23 mouse cellular contexts compared by ENCODE assay signal in genomic region chr11:61675332-61675731, GRCm38 (mm10). TPM values are rescaled to one million over a fixed set of nuclear protein-coding genes. Genes with fewer than 3 reads are reported as not detected.
A peak's percentile ranks its signal among the peaks of the same experiment; 100 is the strongest.
DNase-seq lines count a peak whose midpoint lies in the region; ATAC-seq and TF ChIP-seq lines count a peak whose summit lies in the region.
"Had no signal": no experiment of that assay in that cellular context is flagged by ENCODE, and none has a peak within 500 bp of the region (broad histone marks: within the 10 kb centered on the region; RNA-seq: fewer than 3 reads in every experiment).

No protein-coding gene starts in this region.

- WGBS in kidney, embryonic 16.5 days, result 44% methylated on average over 2 of the region's 2 CpGs
- WGBS in embryonic facial prominence, embryonic 14.5 days, result 40% methylated on average over 2 of the region's 2 CpGs
- WGBS in limb, embryonic 11.5 days, result 21% methylated on average over 2 of the region's 2 CpGs

- H3K36me3 ChIP-seq in kidney, embryonic 16.5 days (ENCODE audit: insufficient read depth, low read length), result no peaks in the 10 kb centered on the region
- H3K36me3 ChIP-seq in CH12.LX (replicated peaks in 1 of 2; ENCODE audit: control insufficient read depth in 1 of 2, insufficient read depth in 1 of 2, low read length in 1 of 2), result peaks cover 34 to 39% of the 10 kb centered on the region in 2 experiments
- no peaks in the 10 kb centered on the region for H3K36me3 ChIP-seq in embryonic facial prominence, embryonic 14.5 days (ENCODE audit: control insufficient read depth, insufficient read depth, low read length)
- no peaks in the 10 kb centered on the region for H3K36me3 ChIP-seq in limb, embryonic 11.5 days (ENCODE audit: control insufficient read depth, insufficient read depth, low read length)
- H3K36me3 ChIP-seq: neural tube, embryonic 13.5 days had no signal

- H3K9me3 ChIP-seq in kidney, embryonic 16.5 days (ENCODE audit: low read length), result no peaks in the 10 kb centered on the region
- H3K9me3 ChIP-seq in CH12.LX (replicated peaks; ENCODE audit: low read length), result no peaks in the 10 kb centered on the region
- no peaks in the 10 kb centered on the region for H3K9me3 ChIP-seq in embryonic facial prominence, embryonic 14.5 days (ENCODE audit: control insufficient read depth, low read length)
- H3K9me3 ChIP-seq in limb, embryonic 11.5 days (ENCODE audit: control insufficient read depth, low read length), result no peaks in the 10 kb centered on the region
- H3K9me3 ChIP-seq: neural tube, embryonic 13.5 days had no signal

- H3K27me3 ChIP-seq in kidney, embryonic 16.5 days (ENCODE audit: insufficient read depth, low read length), result peaks cover 3% of the 10 kb centered on the region; the same call in 1 of the 2 replicates
- H3K27me3 ChIP-seq in CH12.LX (replicated peaks), result no peaks in the 10 kb centered on the region
- H3K27me3 ChIP-seq in embryonic facial prominence, embryonic 14.5 days (replicated peaks; ENCODE audit: control insufficient read depth, insufficient read depth, low read length), result no peaks in the 10 kb centered on the region
- H3K27me3 ChIP-seq in limb, embryonic 11.5 days (ENCODE audit: control insufficient read depth, insufficient read depth, low read length), result no peaks in the 10 kb centered on the region
- H3K27me3 ChIP-seq: neural tube, embryonic 13.5 days had no signal

- in situ Hi-C loops in CH12.LX (cut with MboI; ENCODE audit: low pct_ligation_motif_present, low pct_unique_long_range_greater_than_20kb, low sequenced_read_pairs), result no loop called here

- 0 out of 2 replicates have a peak overlapping the region, but pooled peaks have one; percentile 28 for H3K9ac ChIP-seq in kidney, embryonic 16.5 days (replicated peaks; ENCODE audit: low read length)
- peak overlapping the region; percentile 65 for H3K9ac ChIP-seq in CH12.LX (ENCODE audit: insufficient read depth, low read depth)
- peak overlapping the region; percentile 8; the same call in 1 of the 2 replicates for H3K9ac ChIP-seq in embryonic facial prominence, embryonic 14.5 days (ENCODE audit: low read depth, low read length)
- no peak overlapping the region for H3K9ac ChIP-seq in limb, embryonic 11.5 days (ENCODE audit: low read length)
- H3K9ac ChIP-seq: liver, postnatal 0 days had no signal

- ATAC-seq in kidney, embryonic 16.5 days (ENCODE audit: low FRiP score, low TSS enrichment), result no peak
- no peak for ATAC-seq in embryonic facial prominence, embryonic 14.5 days (ENCODE audit: low read depth)
- ATAC-seq in limb, embryonic 11.5 days (ENCODE audit: insufficient number of reproducible peaks, low FRiP score, low TSS enrichment, low read depth), result no peak
- no peak for ATAC-seq in monocyte, adult 5-6 weeks (replicated peaks; ENCODE audit: insufficient number of reproducible peaks, low FRiP score, low TSS enrichment, poor library complexity, severe bottlenecking)
- ATAC-seq: activated CD4-positive, CD25-positive, alpha-beta regulatory T cell, adult 4 months; inflammation-experienced regulatory T-cells, adult 6 months had no signal

- no peak overlapping the region for H3K27ac ChIP-seq in kidney, embryonic 16.5 days (ENCODE audit: low read length)
- peak overlapping the region; percentile 90 for H3K27ac ChIP-seq in CH12.LX (ENCODE audit: insufficient read depth, low read depth)
- H3K27ac ChIP-seq in embryonic facial prominence, embryonic 14.5 days (replicated peaks; ENCODE audit: low read depth, low read length), result no peak overlapping the region; the same call in 1 of the 2 replicates
- peak overlapping the region; percentile 9; the same call in 1 of the 2 replicates for H3K27ac ChIP-seq in limb, embryonic 11.5 days (replicated peaks; ENCODE audit: low read depth, low read length)
- H3K27ac ChIP-seq: kidney, postnatal 0 days; layer of hippocampus, adult 2 months; neural tube, embryonic 13.5 days had no signal

- TF ChIP-seq POLR2A in CH12.LX (IDR thresholded peaks at IDR 0.05; ENCODE audit: low read depth, low read length), result peak; percentile 65

- no peak; the same call in 1 of the 2 replicates for TF ChIP-seq RAD21 in CH12.LX (IDR thresholded peaks at IDR 0.05; ENCODE audit: low read depth, low read length)

- no peak for DNase-seq in kidney, adult 11 months
- DNase-seq in CH12.LX (ENCODE audit: extremely low read depth), result peak; percentile 86
- no peak for DNase-seq in embryonic facial prominence, embryonic 14.5 days (ENCODE audit: low spot score)
- peak; percentile 31 for DNase-seq in limb, embryonic 11.5 days (ENCODE audit: low spot score)
- DNase-seq in adrenal gland, postnatal 14 days, result no peak
- no peak for DNase-seq in cerebellum, adult 11 months
- DNase-seq: adrenal gland, postnatal 25 days; cerebellum, adult 2 months; gastrocnemius, postnatal 36 days; right cerebral cortex, adult 18-20 months; thymus, adult 2 months had no signal

- H3K4me3 ChIP-seq in kidney, embryonic 16.5 days (ENCODE audit: low read length), result no peak overlapping the region
- peak overlapping the region in 1 of 3 experiments; percentile 9 for H3K4me3 ChIP-seq in CH12.LX (replicated peaks in 1 of 3; ENCODE audit: low read depth in 2 of 3, low read length in 2 of 3, poor library complexity in 1 of 3)
- H3K4me3 ChIP-seq in embryonic facial prominence, embryonic 14.5 days (ENCODE audit: low read depth, low read length), result no peak overlapping the region
- no peak overlapping the region for H3K4me3 ChIP-seq in limb, embryonic 11.5 days (ENCODE audit: low read depth, low read length)
- H3K4me3 ChIP-seq: layer of hippocampus, adult 2 months; neural tube, embryonic 13.5 days had no signal

- dilution Hi-C loops in CH12.LX (cut with MboI; ENCODE audit: extremely low pct_ligation_motif_present, extremely low pct_unique_long_range_greater_than_20kb, low sequenced_read_pairs), result no loop called here

- TF ChIP-seq CTCF in CH12.LX (conservative IDR thresholded peaks at IDR 0.05 in 1 of 2, IDR thresholded peaks at IDR 0.05 in 1 of 2; ENCODE audit: low read depth in 2 of 2, low read length in 2 of 2), result no peak; a peak in 1 of 4 replicates

- H3K4me2 ChIP-seq in kidney, embryonic 16.5 days (replicated peaks; ENCODE audit: low read depth, low read length), result no peak overlapping the region
- peak overlapping the region; percentile 40 for H3K4me2 ChIP-seq in CH12.LX (ENCODE audit: insufficient read depth, low read depth, poor library complexity, severe bottlenecking)
- no peak overlapping the region for H3K4me2 ChIP-seq in embryonic facial prominence, embryonic 14.5 days (ENCODE audit: low read depth, low read length)
- no peak overlapping the region for H3K4me2 ChIP-seq in limb, embryonic 11.5 days (ENCODE audit: low read depth, severe bottlenecking)

- TF ChIP-seq EP300 in CH12.LX (IDR thresholded peaks at IDR 0.05; ENCODE audit: low read length), result peak; percentile 88

- H3K4me1 ChIP-seq in kidney, embryonic 16.5 days (ENCODE audit: insufficient read depth, low read length), result peaks cover 14% of the 10 kb centered on the region
- H3K4me1 ChIP-seq in CH12.LX (ENCODE audit: control insufficient read depth in 1 of 2, insufficient read depth in 2 of 2), result peaks cover 58 to 99% of the 10 kb centered on the region in 2 experiments
- H3K4me1 ChIP-seq in embryonic facial prominence, embryonic 14.5 days (ENCODE audit: control insufficient read depth, insufficient read depth, low read length), result peaks cover 16% of the 10 kb centered on the region
- peaks cover 22% of the 10 kb centered on the region for H3K4me1 ChIP-seq in limb, embryonic 11.5 days (ENCODE audit: control insufficient read depth, insufficient read depth, low read length)

- 0 out of 2 replicates have a peak, but pooled peaks cover 1% of the 10 kb centered on the region for H3K79me2 ChIP-seq in CH12.LX (replicated peaks; ENCODE audit: control insufficient read depth, extremely low read depth, insufficient read depth, poor library complexity, severe bottlenecking)

TF ChIP-seq in CH12.LX, 34 proteins besides CTCF, POLR2A, EP300 and RAD21 (continues in another document):
- TF ChIP-seq SIN3A (IDR thresholded peaks at IDR 0.05; ENCODE audit: low read length) (peak; percentile 73; the same call in 1 of the 2 replicates), MAX (IDR thresholded peaks at IDR 0.05; ENCODE audit: low read length) (peak; percentile 79), JUND (conservative IDR thresholded peaks at IDR 0.05; ENCODE audit: low read depth, low read length) (no peak; the same call in 1 of the 2 replicates), PAX5 (IDR thresholded peaks at IDR 0.05; ENCODE audit: low read length) (no peak), ZKSCAN1 (IDR thresholded peaks at IDR 0.05; ENCODE audit: borderline replicate concordance, low read depth, low read length) (peak; percentile 58; the same call in 1 of the 2 replicates), CHD2 (IDR thresholded peaks at IDR 0.05; ENCODE audit: low read length) (peak; percentile 71)

RNA-seq across cellular contexts. Expression of gene Fam83g, which starts 8.6 kb away (rescaled TPM):
- 3.0 and 3.1 TPM in 2 replicates for polyA plus RNA-seq in kidney, embryonic 16.5 days (2015; fragmentation: Nextera tagmentation; extraction: Ambion mirVana)
- total RNA-seq in CH12.LX (2012; rRNA removed), result 50.4 and 63.7 TPM in 2 replicates
- total RNA-seq in CH12.LX (2014; rRNA removed), result 17.2 and 19.2 TPM in 2 replicates
- 17.8 and 19.1 TPM in 2 replicates for polyA plus RNA-seq in CH12.LX (2012; ENCODE audit: insufficient read length, low read depth)
- polyA plus RNA-seq in embryonic facial prominence, embryonic 14.5 days (2014; fragmentation: Nextera tagmentation; extraction: Ambion mirVana), result 2.2 and 3.7 TPM in 2 replicates
- 1.4 and 1.5 TPM in 2 replicates for polyA plus RNA-seq in limb, embryonic 11.5 days (2014; fragmentation: Nextera tagmentation; extraction: Ambion mirVana)
- total RNA-seq in adrenal gland, postnatal 14 days (2021), result 0.85 and 1.1 TPM in 2 replicates
- 0.10 TPM in 1 of 3 replicates, not detected in the others for total RNA-seq in monocyte, adult 5-6 weeks (2017)
- total RNA-seq: layer of hippocampus, adult 2 months had no signal

RNA-seq across cellular contexts. Expression of gene Grap, which starts 22.3 kb away (rescaled TPM):
- 13.6 and 16.3 TPM in 2 replicates for polyA plus RNA-seq in kidney, embryonic 16.5 days (2015; fragmentation: Nextera tagmentation; extraction: Ambion mirVana)
- total RNA-seq in CH12.LX (2012; rRNA removed), result 379 and 412 TPM in 2 replicates
- 264 and 274 TPM in 2 replicates for total RNA-seq in CH12.LX (2014; rRNA removed)
- 280 and 294 TPM in 2 replicates for polyA plus RNA-seq in CH12.LX (2012; ENCODE audit: insufficient read length, low read depth)
- polyA plus RNA-seq in embryonic facial prominence, embryonic 14.5 days (2014; fragmentation: Nextera tagmentation; extraction: Ambion mirVana), result 8.2 and 8.6 TPM in 2 replicates
- 4.1 and 5.2 TPM in 2 replicates for polyA plus RNA-seq in limb, embryonic 11.5 days (2014; fragmentation: Nextera tagmentation; extraction: Ambion mirVana)
- total RNA-seq in adrenal gland, postnatal 14 days (2021), result 12.3 and 27.0 TPM in 2 replicates
- total RNA-seq in monocyte, adult 5-6 weeks (2017), result 14.6 to 39.1 TPM (median 19.1 TPM) in 3 replicates

RNA-seq across cellular contexts. Expression of gene Slc5a10, which starts 45.3 kb away (rescaled TPM):
- polyA plus RNA-seq in kidney, embryonic 16.5 days (2015; fragmentation: Nextera tagmentation; extraction: Ambion mirVana), result 0.80 and 1.1 TPM in 2 replicates
- total RNA-seq in CH12.LX (2012; rRNA removed), result 0.55 and 1.4 TPM in 2 replicates
- total RNA-seq in CH12.LX (2014; rRNA removed), result 0.61 and 0.70 TPM in 2 replicates
- 1.3 and 1.6 TPM in 2 replicates for polyA plus RNA-seq in CH12.LX (2012; ENCODE audit: insufficient read length, low read depth)
- 0.13 TPM in 1 of 2 replicates, not detected in the other for polyA plus RNA-seq in embryonic facial prominence, embryonic 14.5 days (2014; fragmentation: Nextera tagmentation; extraction: Ambion mirVana)
- 0.10 and 0.11 TPM in 2 replicates for polyA plus RNA-seq in limb, embryonic 11.5 days (2014; fragmentation: Nextera tagmentation; extraction: Ambion mirVana)
- not detected in 2 replicates for total RNA-seq in adrenal gland, postnatal 14 days (2021)
- total RNA-seq in monocyte, adult 5-6 weeks (2017), result not detected in 3 replicates
- total RNA-seq: adrenal gland, postnatal 25 days; gastrocnemius, postnatal 36 days; heart, adult 8-10 months; liver, adult 2 months had no signal
- polyA plus RNA-seq: activated CD4-positive, CD25-positive, alpha-beta regulatory T cell, adult 4 months; heart, postnatal 0 days; liver, adult 2 months; liver, postnatal 0 days; neural tube, embryonic 13.5 days; small intestine, adult 2 months had no signal

Comparison
In these comparisons a context has a peak if more than half of its experiments do, and no peak if none do; other contexts are left out.
1. H3K27ac ChIP-seq: peak in CH12.LX (single experiment) and limb, embryonic 11.5 days (single experiment); none in kidney, embryonic 16.5 days (single experiment) and embryonic facial prominence, embryonic 14.5 days (single experiment).
2. DNase-seq: peak in CH12.LX (single experiment) and limb, embryonic 11.5 days (single experiment); none in kidney, adult 11 months (single experiment), embryonic facial prominence, embryonic 14.5 days (single experiment), adrenal gland, postnatal 14 days (single experiment) and cerebellum, adult 11 months (single experiment).
3. RNA of gene Grap, which starts 22.3 kb away (polyA plus RNA-seq): 280 to 294 TPM in CH12.LX; 13.6 to 16.3 TPM in kidney, embryonic 16.5 days, 8.2 to 8.6 TPM in embryonic facial prominence, embryonic 14.5 days and 4.1 to 5.2 TPM in limb, embryonic 11.5 days; every median in the first group is over 10 times any median in the second.